Comparison of ENCODE assay signal across 14 mouse cellular contexts in genomic region chr2:178329551-178329950, GRCm38 (mm10).
DNase-seq lines count a peak whose midpoint lies in the region; ATAC-seq lines count a peak whose summit lies in the region.
"Had no signal": no experiment of that assay in that cellular context is flagged by ENCODE, and none has a peak within 500 bp of the region (broad histone marks: within the 10 kb centered on the region; RNA-seq: fewer than 3 reads in every experiment).

No protein-coding gene starts in this region.

- no peak for ATAC-seq in forebrain, embryonic 15.5 days (replicated peaks)
- ATAC-seq in midbrain, embryonic 13.5 days = no peak
- ATAC-seq: intestine, embryonic 15.5 days; liver, postnatal 0 days had no signal

- H3K27ac ChIP-seq in forebrain, embryonic 15.5 days (replicated peaks) = 0 out of 2 replicates have a peak overlapping the region, but pooled peaks have one; percentile 15
- no peak overlapping the region for H3K27ac ChIP-seq in forebrain, embryonic 10.5 days
- H3K27ac ChIP-seq in midbrain, embryonic 13.5 days = no peak overlapping the region
- H3K27ac ChIP-seq in midbrain, embryonic 10.5 days (replicated peaks) = no peak overlapping the region
- H3K27ac ChIP-seq: intestine, embryonic 15.5 days; stomach, embryonic 15.5 days had no signal

- intact Hi-C loops in heart, postnatal 10 days (cut with DNase I) = no loop called here

- H3K4me2 ChIP-seq in forebrain, embryonic 15.5 days (replicated peaks) = peak overlapping the region; percentile 49
- H3K4me2 ChIP-seq in midbrain, embryonic 13.5 days (replicated peaks) = peak overlapping the region; percentile 48
- H3K4me2 ChIP-seq: intestine, embryonic 15.5 days; stomach, embryonic 15.5 days had no signal

- peaks cover 17% of the 10 kb centered on the region for H3K36me3 ChIP-seq in forebrain, embryonic 15.5 days
- no peaks in the 10 kb centered on the region for H3K36me3 ChIP-seq in forebrain, embryonic 10.5 days (replicated peaks)
- H3K36me3 ChIP-seq in midbrain, embryonic 13.5 days = peaks cover 28% of the 10 kb centered on the region
- no peaks in the 10 kb centered on the region for H3K36me3 ChIP-seq in midbrain, embryonic 10.5 days
- H3K36me3 ChIP-seq: G1E; intestine, embryonic 15.5 days; stomach, embryonic 15.5 days had no signal

- 70% methylated on average over 5 of the region's 5 CpGs for WGBS in forebrain, embryonic 15.5 days
- 90% methylated on average over 5 of the region's 5 CpGs for WGBS in forebrain, embryonic 10.5 days
- WGBS in midbrain, embryonic 13.5 days = 87% methylated on average over 5 of the region's 5 CpGs
- WGBS in midbrain, embryonic 10.5 days = 88% methylated on average over 5 of the region's 5 CpGs

- H3K9me3 ChIP-seq in forebrain, embryonic 15.5 days = no peaks in the 10 kb centered on the region
- no peaks in the 10 kb centered on the region for H3K9me3 ChIP-seq in forebrain, embryonic 10.5 days
- H3K9me3 ChIP-seq in midbrain, embryonic 13.5 days = no peaks in the 10 kb centered on the region
- H3K9me3 ChIP-seq in midbrain, embryonic 10.5 days (replicated peaks) = no peaks in the 10 kb centered on the region
- H3K9me3 ChIP-seq: intestine, embryonic 15.5 days; stomach, embryonic 15.5 days had no signal

- H3K4me1 ChIP-seq in forebrain, embryonic 15.5 days = peaks cover 36% of the 10 kb centered on the region
- H3K4me1 ChIP-seq in forebrain, embryonic 10.5 days = peaks cover 16% of the 10 kb centered on the region
- peaks cover 28% of the 10 kb centered on the region for H3K4me1 ChIP-seq in midbrain, embryonic 13.5 days (replicated peaks)
- H3K4me1 ChIP-seq in midbrain, embryonic 10.5 days = peaks cover 13% of the 10 kb centered on the region

- H3K27me3 ChIP-seq in forebrain, embryonic 15.5 days = no peaks in the 10 kb centered on the region
- H3K27me3 ChIP-seq in forebrain, embryonic 10.5 days (ENCODE audit: poor library complexity, severe bottlenecking) = no peaks in the 10 kb centered on the region
- no peaks in the 10 kb centered on the region for H3K27me3 ChIP-seq in midbrain, embryonic 13.5 days
- H3K27me3 ChIP-seq in midbrain, embryonic 10.5 days (ENCODE audit: low read depth, poor library complexity, severe bottlenecking) = no peaks in the 10 kb centered on the region
- H3K27me3 ChIP-seq: intestine, embryonic 15.5 days; stomach, embryonic 15.5 days had no signal

- peak overlapping the region; percentile 34 for H3K4me3 ChIP-seq in forebrain, embryonic 15.5 days
- H3K4me3 ChIP-seq in forebrain, embryonic 10.5 days = no peak overlapping the region
- peak overlapping the region; percentile 11; the same call in 1 of the 2 replicates for H3K4me3 ChIP-seq in midbrain, embryonic 13.5 days (replicated peaks)
- no peak overlapping the region for H3K4me3 ChIP-seq in midbrain, embryonic 10.5 days
- H3K4me3 ChIP-seq: intestine, embryonic 15.5 days; stomach, embryonic 15.5 days had no signal

- H3K9ac ChIP-seq in forebrain, embryonic 15.5 days (replicated peaks) = 0 out of 2 replicates have a peak overlapping the region, but pooled peaks have one; percentile 13
- 0 out of 2 replicates have a peak overlapping the region, but pooled peaks have one; percentile 17 for H3K9ac ChIP-seq in midbrain, embryonic 13.5 days (replicated peaks)
- H3K9ac ChIP-seq: intestine, embryonic 15.5 days; liver, postnatal 0 days; stomach, embryonic 15.5 days had no signal

- DNase-seq in forebrain, embryonic 10.5 days (ENCODE audit: extremely low spot score, low spot score) = no peak
- DNase-seq in midbrain, embryonic 10.5 days (ENCODE audit: low spot score) = no peak
- peak; percentile 20 to 22 for DNase-seq in heart, postnatal 10 days
- peak; percentile 60 to 68 for DNase-seq in right cerebral cortex, adult 2 months (ENCODE audit: low spot score in 2 of 2)
- no peak for DNase-seq in cerebellum, adult 11 months
- no peak for DNase-seq in gastrocnemius, postnatal 10 days
- DNase-seq: gastrocnemius, postnatal 25 days; kidney, postnatal 36 days; liver, postnatal 0 days had no signal

Comparison
In these comparisons a context has a peak if more than half of its experiments do, and no peak if none do; other contexts are left out.
1. H3K4me3 ChIP-seq: peak in forebrain, embryonic 15.5 days (single experiment) and midbrain, embryonic 13.5 days (single experiment); none in forebrain, embryonic 10.5 days (single experiment) and midbrain, embryonic 10.5 days (single experiment).
2. DNase-seq: peak in heart, postnatal 10 days (2 of 2) and right cerebral cortex, adult 2 months (2 of 2); none in forebrain, embryonic 10.5 days (single experiment), midbrain, embryonic 10.5 days (single experiment), cerebellum, adult 11 months (single experiment) and gastrocnemius, postnatal 10 days (single experiment).